Mouse (Mus musculus) MEL (cell line): Measurements from ENCODE around the gene Vps33a.

Experiments used
- MAZ ChIP-seq: IDR thresholded peaks from 2 replicates; pipeline ENCODE4 v1.6.1; 2012; ENCODE audit warnings: low read depth, mild to moderate bottlenecking, inconsistent platforms, low read length, improper control_type of control experiment
- RAD21 ChIP-seq: IDR thresholded peaks from 2 replicates; pipeline ENCODE4 v1.6.1; 2011; ENCODE audit warnings: mild to moderate bottlenecking, low read depth, low read length, improper control_type of control experiment

- TF ChIP-seq RAD21 (no peak), MAZ (peak; percentile 74; the same call in 1 of the 2 replicates)
Measured at GRCm38 (mm10) chr5:123501973-123502372, 70.9 kb downstream of the Vps33a start.
